Mouse (Mus musculus) CH12.LX (cell line): ENCODE measurements around the gene Gng12. TPM values are rescaled to one million over a fixed set of nuclear protein-coding genes. Genes with fewer than 3 reads are reported as not detected.
A peak's percentile ranks its signal among the peaks of the same experiment; 100 is the strongest.

Experiments
- DNase-seq: peaks from one replicate; pipeline ENCODE4 v3.0.0-alpha.2; 2013; ENCODE audit errors: extremely low read depth
- H3K27ac ChIP-seq: 2 replicates; pipeline ENCODE4 v1.5.1; 2012; ENCODE audit warnings: low read depth, mild to moderate bottlenecking, control low read depth, moderate library complexity; ENCODE audit not compliant: insufficient read depth
- H3K27me3 ChIP-seq: replicated peaks from 2 replicates; pipeline ENCODE3; 2012; ENCODE audit warnings: inconsistent platforms
- H3K36me3 ChIP-seq, 2 experiments: replicated peaks in 1 of 2; 2 replicates each; pipeline versions ENCODE3 to v1.6.1; 2012; ENCODE audit warnings: inconsistent platforms in 1 of 2, low read length in 1 of 2, mild to moderate bottlenecking in 1 of 2, mixed read lengths in 1 of 2, moderate library complexity in 1 of 2; ENCODE audit not compliant: control insufficient read depth in 1 of 2, insufficient read depth in 1 of 2
- H3K4me1 ChIP-seq, 2 experiments: 2 replicates each; pipeline ENCODE4 v1.6.1; 2012; ENCODE audit warnings: inconsistent platforms in 1 of 2, moderate library complexity in 1 of 2; ENCODE audit not compliant: insufficient read depth in 2 of 2, control insufficient read depth in 1 of 2
- H3K4me2 ChIP-seq: 2 replicates; pipeline ENCODE4 v1.6.1; 2012; ENCODE audit warnings: low read depth, mild to moderate bottlenecking, control low read depth; ENCODE audit not compliant: poor library complexity, insufficient read depth, severe bottlenecking
- H3K4me3 ChIP-seq, 3 experiments: fragments of 150-350 bp in 1 of 3; sonication (generic) in 1 of 3; replicated peaks in 1 of 3; 2 replicates each; pipeline versions ENCODE3 to v1.5.1; 2011 to 2012; ENCODE audit warnings: low read depth in 2 of 3, low read length in 2 of 3, mild to moderate bottlenecking in 2 of 3, moderate library complexity in 2 of 3, control low read depth in 1 of 3, improper control_type of control experiment in 1 of 3, inconsistent platforms in 1 of 3, mixed read lengths in 1 of 3; ENCODE audit not compliant: poor library complexity in 1 of 3
- H3K79me2 ChIP-seq: replicated peaks from 2 replicates; pipeline ENCODE4 v1.6.1; 2012; ENCODE audit warnings: mild to moderate bottlenecking, moderate library complexity; ENCODE audit not compliant: control insufficient read depth, poor library complexity, insufficient read depth, severe bottlenecking; ENCODE audit errors: extremely low read depth
- H3K9ac ChIP-seq: 2 replicates; pipeline ENCODE4 v1.6.1; 2012; ENCODE audit warnings: low read depth, mild to moderate bottlenecking, control low read depth, moderate library complexity; ENCODE audit not compliant: insufficient read depth
- H3K9me3 ChIP-seq: replicated peaks from 2 replicates; pipeline ENCODE3; 2012; ENCODE audit warnings: low read length, inconsistent platforms, mixed read lengths
- CTCF ChIP-seq, 2 experiments: IDR thresholded peaks in 1 of 2; conservative IDR thresholded peaks in 1 of 2; 2 replicates each; pipeline ENCODE4 v1.5.1; 2011 to 2012; ENCODE audit warnings: low read depth in 2 of 2, low read length in 2 of 2, improper control_type of control experiment in 1 of 2, inconsistent platforms in 1 of 2, mild to moderate bottlenecking in 1 of 2, moderate library complexity in 1 of 2
- EP300 ChIP-seq: IDR thresholded peaks from 2 replicates; pipeline ENCODE4 v1.6.1; 2011; ENCODE audit warnings: low read length, improper control_type of control experiment
- GABPA ChIP-seq: IDR thresholded peaks from 2 replicates; pipeline ENCODE4 v1.6.1; 2012; ENCODE audit warnings: low read depth, low read length, improper control_type of control experiment, inconsistent platforms; ENCODE audit not compliant: insufficient replicate concordance
- HCFC1 ChIP-seq: IDR thresholded peaks from 2 replicates; pipeline ENCODE4 v1.6.1; 2012; ENCODE audit warnings: low read depth, mild to moderate bottlenecking, inconsistent platforms, low read length, improper control_type of control experiment
- IRF4 ChIP-seq: IDR thresholded peaks from 2 replicates; pipeline ENCODE4 v1.6.1; 2014; ENCODE audit warnings: low read depth, mild to moderate bottlenecking, inconsistent platforms, low read length, improper control_type of control experiment
- JUN ChIP-seq: IDR thresholded peaks from 2 replicates; pipeline ENCODE4 v1.6.1; 2011; ENCODE audit warnings: low read depth, mild to moderate bottlenecking, low read length, improper control_type of control experiment, moderate library complexity; ENCODE audit not compliant: insufficient read depth
- KAT2A ChIP-seq: IDR thresholded peaks from 2 replicates; pipeline ENCODE4 v1.6.1; 2012; ENCODE audit warnings: low read length, improper control_type of control experiment, inconsistent platforms; ENCODE audit not compliant: insufficient replicate concordance
- MAFK ChIP-seq: IDR thresholded peaks from 2 replicates; pipeline ENCODE4 v1.6.1; 2011; ENCODE audit warnings: low read length, improper control_type of control experiment; ENCODE audit not compliant: insufficient replicate concordance
- MYC ChIP-seq: IDR thresholded peaks from 2 replicates; pipeline ENCODE4 v1.6.1; 2011; ENCODE audit warnings: low read depth, mild to moderate bottlenecking, improper control_type of control experiment, low read length
- NELFE ChIP-seq: IDR thresholded peaks from 2 replicates; pipeline ENCODE4 v1.6.1; 2011; ENCODE audit warnings: low read depth, low read length, improper control_type of control experiment
- RAD21 ChIP-seq: IDR thresholded peaks from 2 replicates; pipeline ENCODE4 v1.6.1; 2011; ENCODE audit warnings: low read depth, mild to moderate bottlenecking, low read length, improper control_type of control experiment, moderate library complexity
- SMC3 ChIP-seq: IDR thresholded peaks from 2 replicates; pipeline ENCODE4 v1.6.1; 2011; ENCODE audit warnings: low read depth, low read length, improper control_type of control experiment
- TBP ChIP-seq: conservative IDR thresholded peaks from 2 replicates; pipeline ENCODE4 v1.6.1; 2011; ENCODE audit warnings: low read depth, low read length, improper control_type of control experiment
- USF2 ChIP-seq: conservative IDR thresholded peaks from 2 replicates; pipeline ENCODE4 v1.6.1; 2011; ENCODE audit warnings: low read depth, low read length, improper control_type of control experiment
- ZC3H11A ChIP-seq: IDR thresholded peaks from 2 replicates; pipeline ENCODE4 v1.6.1; 2012; ENCODE audit warnings: low read depth, mild to moderate bottlenecking, inconsistent platforms, low read length, improper control_type of control experiment
- ZKSCAN1 ChIP-seq: IDR thresholded peaks from 2 replicates; pipeline ENCODE4 v1.6.1; 2012; ENCODE audit warnings: low read depth, inconsistent platforms, low read length, improper control_type of control experiment, borderline replicate concordance
- ZMIZ1 ChIP-seq: IDR thresholded peaks from 2 replicates; pipeline ENCODE4 v1.6.1; 2012; ENCODE audit warnings: low read depth, mild to moderate bottlenecking, inconsistent platforms, low read length, improper control_type of control experiment
- ZNF384 ChIP-seq: IDR thresholded peaks from 2 replicates; pipeline ENCODE4 v1.6.1; 2012; ENCODE audit warnings: low read depth, low read length, improper control_type of control experiment, inconsistent platforms
- dilution Hi-C: fragments of 300-500 bp; cut with MboI; formaldehyde crosslinking; loops from 2 replicates; pipeline ENCODE4 v1.14.3; 2020; ENCODE audit warnings: low sequenced_read_pairs; ENCODE audit not compliant: extremely low pct_unique_long_range_greater_than_20kb, extremely low pct_ligation_motif_present
- in situ Hi-C: fragments of 300-500 bp; cut with MboI; formaldehyde crosslinking; loops from 3 replicates; pipeline ENCODE4 v1.14.3; 2019; ENCODE audit warnings: low sequenced_read_pairs, low pct_ligation_motif_present, low pct_unique_long_range_greater_than_20kb, mixed read lengths
- polyA plus RNA-seq: library from polyadenylated mRNA; unstranded; fragments of >175 nt; gene quantifications from 2 replicates; pipeline ENCODE4 v1.2.1, GENCODE M21; 2012; ENCODE audit warnings: low read depth; ENCODE audit not compliant: insufficient read length
- total RNA-seq, 2 experiments: library from RNA; depleted of rRNA; stranded (reverse); fragments of 300-350 nt in 1 of 2; fragments of >200 nt in 1 of 2; gene quantifications; 2 replicates each; pipeline ENCODE4 v1.2.3; 2012 to 2014

Gng12 gene
- total and polyA plus RNA-seq, 3 experiments = 3.9 to 20.8 (median 12.2) TPM

GRCm38 (mm10) chr6:66953951-66954519 lies 57.8 kb downstream of the Gng12 start:
- no peak overlapping the region for H3K4me3 ChIP-seq
- dilution Hi-C loops (no loop called here), in situ Hi-C loops (loop anchor here (25.0 kb wide), 1 partner anchor 358 kb away; no protein-coding TSS in a partner anchor)
- peaks cover 4 to 56% of the 10 kb centered on the region in 2 experiments for H3K4me1 ChIP-seq
- no peaks in the 10 kb centered on the region for H3K9me3 ChIP-seq
- H3K27me3 ChIP-seq = no peaks in the 10 kb centered on the region
- no peaks in the 10 kb centered on the region for H3K79me2 ChIP-seq
- no peak overlapping the region for H3K9ac ChIP-seq
- H3K36me3 ChIP-seq = peaks cover 0 to 6% of the 10 kb centered on the region in 2 experiments
- no peak for DNase-seq
- no peak overlapping the region for H3K4me2 ChIP-seq
- TF ChIP-seq EP300 (no peak), IRF4 (no peak), ZMIZ1 (no peak)
- no peak overlapping the region for H3K27ac ChIP-seq

GRCm38 (mm10) chr6:66955089-66955657 lies 59.0 kb downstream of the Gng12 start:
- Histone ChIP-seq H3K9me3 (no peaks in the 10 kb centered on the region), H3K79me2 (no peaks in the 10 kb centered on the region), H3K4me3 (no peak overlapping the region), H3K4me2 (no peak overlapping the region), H3K36me3 (peaks cover 0 to 4% of the 10 kb centered on the region in 2 experiments), H3K9ac (no peak overlapping the region), H3K27ac (no peak overlapping the region), H3K4me1 (peaks cover 4 to 49% of the 10 kb centered on the region in 2 experiments), H3K27me3 (no peaks in the 10 kb centered on the region)
- no peak for TF ChIP-seq USF2
- no peak for TF ChIP-seq MYC
- TF ChIP-seq IRF4 = no peak
- peak; percentile 56 to 79 for TF ChIP-seq CTCF (conservative IDR thresholded peaks at IDR 0.05 in 1 of 2, IDR thresholded peaks at IDR 0.05 in 1 of 2; ENCODE audit: low read depth in 2 of 2, low read length in 2 of 2)
- TF ChIP-seq SMC3 = peak; percentile 73
- TF ChIP-seq RAD21 = peak; percentile 74
- no peak for TF ChIP-seq JUN
- no peak for TF ChIP-seq TBP
- TF ChIP-seq KAT2A = no peak
- TF ChIP-seq ZMIZ1 = no peak
- no peak for TF ChIP-seq NELFE
- TF ChIP-seq GABPA = no peak
- TF ChIP-seq ZNF384 = no peak
- no peak for TF ChIP-seq ZC3H11A
- TF ChIP-seq MAFK = no peak
- TF ChIP-seq ZKSCAN1 = no peak
- TF ChIP-seq HCFC1 = no peak
- dilution Hi-C loops = no loop called here
- peak; percentile 39 for DNase-seq
- in situ Hi-C loops = loop anchor here (25.0 kb wide), 1 partner anchor 357 kb away; no protein-coding TSS in a partner anchor
